Mouse (Mus musculus): ENCODE data around the gene Pkp4. TPM values are rescaled to one million over a fixed set of nuclear protein-coding genes. Genes with fewer than 3 reads are reported as not detected.

Gene Pkp4
- polyA plus RNA-seq, 1 experiment from 2014 or later, result 32.4 TPM

Other genes starting within 250 kb of the Pkp4 start
- 0.88 and 0.89 TPM in 2 replicates for gene Ccdc148, start 167 bp upstream of the Pkp4 start, polyA plus RNA-seq (2015; fragmentation: Nextera tagmentation; extraction: Ambion mirVana)